Mouse (Mus musculus) limb, embryonic 15.5 days (tissue): ENCODE data around the gene Fgf8. TPM values are rescaled to one million over a fixed set of nuclear protein-coding genes. Genes with fewer than 3 reads are reported as not detected.
A peak's percentile ranks its signal among the peaks of the same experiment; 100 is the strongest.

Source experiments
- ATAC-seq: fragments of 200-750 bp; cut with Nextera tagmentation; 2 replicates; pipeline ENCODE4 v1.8.0; 2017; ENCODE audit warnings: low read depth, moderate TSS enrichment; ENCODE audit not compliant: insufficient number of reproducible peaks, low FRiP score, low TSS enrichment
- H3K27ac ChIP-seq: fragments of 300-500 bp; sonication (generic); 2 replicates; pipeline ENCODE4 v1.5.1; 2015; ENCODE audit warnings: moderate library complexity, mild to moderate bottlenecking, inconsistent platforms
- H3K27me3 ChIP-seq: fragments of 300-500 bp; sonication (generic); 2 replicates; pipeline ENCODE4 v1.6.1; 2015; ENCODE audit warnings: inconsistent platforms
- H3K36me3 ChIP-seq: fragments of 300-500 bp; sonication (generic); 2 replicates; pipeline ENCODE4 v1.6.1; 2015; ENCODE audit warnings: inconsistent platforms
- H3K4me1 ChIP-seq: fragments of 300-500 bp; sonication (generic); 2 replicates; pipeline ENCODE4 v1.6.1; 2015; ENCODE audit warnings: inconsistent platforms
- H3K4me2 ChIP-seq: fragments of 300-500 bp; sonication (generic); 2 replicates; pipeline ENCODE4 v1.6.1; 2015; ENCODE audit warnings: mild to moderate bottlenecking, inconsistent platforms
- H3K4me3 ChIP-seq: fragments of 300-500 bp; sonication (generic); 2 replicates; pipeline ENCODE4 v1.5.1; 2015; ENCODE audit warnings: mild to moderate bottlenecking, inconsistent platforms
- H3K9ac ChIP-seq: fragments of 300-500 bp; sonication (generic); 2 replicates; pipeline ENCODE4 v1.6.1; 2015; ENCODE audit warnings: inconsistent platforms
- H3K9me3 ChIP-seq: fragments of 300-500 bp; sonication (generic); 2 replicates; pipeline ENCODE4 v1.6.1; 2016; ENCODE audit warnings: inconsistent platforms
- WGBS: fragments of 180-500 bp; shearing (Covaris S2); methylation state at CpG from one replicate; pipeline ENCODE4 v1.1.7; 2015; 5-methylcytosine and 5-hydroxymethylcytosine counted together
- polyA plus RNA-seq: library from polyadenylated mRNA; unstranded; fragments of >200 nt; fragmentation: Nextera tagmentation; extraction: Ambion mirVana; gene quantifications from 2 replicates; pipeline ENCODE4 v1.2.1, GENCODE M21; 2015

Gene Fgf8
- polyA plus RNA-seq, 1 experiment from 2014 or later, result 0.51 TPM

GRCm38 (mm10) chr19:45737208-45737845 lies 5.4 kb downstream of the Fgf8 start:
- peaks cover 42% of the 10 kb centered on the region for H3K4me1 ChIP-seq
- WGBS, result 16% methylated on average over 23 of the region's 23 CpGs
- H3K9ac ChIP-seq, result 0 out of 2 replicates have a peak overlapping the region, but pooled peaks have one; percentile 33
- ATAC-seq, result no peak
- peaks cover 96% of the 10 kb centered on the region for H3K27me3 ChIP-seq
- no peak overlapping the region for H3K27ac ChIP-seq
- H3K9me3 ChIP-seq, result no peaks in the 10 kb centered on the region
- H3K36me3 ChIP-seq, result no peaks in the 10 kb centered on the region
- H3K4me2 ChIP-seq, result peak overlapping the region; percentile 64
- H3K4me3 ChIP-seq, result peak overlapping the region; percentile 32

- H3K4me3 ChIP-seq, result peak overlapping the region; percentile 32
- H3K4me1 ChIP-seq, result peaks cover 37% of the 10 kb centered on the region
- WGBS, result under 1% methylated on average over 28 of the region's 28 CpGs
- no peaks in the 10 kb centered on the region for H3K9me3 ChIP-seq
- H3K36me3 ChIP-seq, result no peaks in the 10 kb centered on the region
- no peak; the same call in 1 of the 2 replicates for ATAC-seq
- 0 out of 2 replicates have a peak overlapping the region, but pooled peaks have one; percentile 33 for H3K9ac ChIP-seq
- no peak overlapping the region for H3K27ac ChIP-seq
- peaks cover 95% of the 10 kb centered on the region for H3K27me3 ChIP-seq
- H3K4me2 ChIP-seq, result peak overlapping the region; percentile 64
These were observed 5.9 kb downstream of the Fgf8 start for GRCm38 (mm10) chr19:45736855-45737207.

- WGBS, result 48% methylated on average over 1 of the region's 1 CpGs
- no peak overlapping the region for H3K9ac ChIP-seq
- no peak overlapping the region for H3K4me2 ChIP-seq
- peaks cover 93% of the 10 kb centered on the region for H3K27me3 ChIP-seq
- H3K9me3 ChIP-seq, result no peaks in the 10 kb centered on the region
- ATAC-seq, result no peak
- H3K4me3 ChIP-seq, result no peak overlapping the region
- no peak overlapping the region for H3K27ac ChIP-seq
- H3K36me3 ChIP-seq, result no peaks in the 10 kb centered on the region
- H3K4me1 ChIP-seq, result peaks cover 31% of the 10 kb centered on the region
These were observed 6.5 kb downstream of the Fgf8 start for GRCm38 (mm10) chr19:45736241-45736640.

GRCm38 (mm10) chr19:45734762-45735161 lies 8.0 kb downstream of the Fgf8 start:
- Histone ChIP-seq H3K4me2 (no peak overlapping the region), H3K27me3 (peaks cover 91% of the 10 kb centered on the region), H3K4me3 (no peak overlapping the region), H3K36me3 (no peaks in the 10 kb centered on the region), H3K27ac (no peak overlapping the region), H3K9ac (no peak overlapping the region), H3K4me1 (peaks cover 22% of the 10 kb centered on the region), H3K9me3 (no peaks in the 10 kb centered on the region)
- 25% methylated on average over 7 of the region's 7 CpGs for WGBS
- no peak for ATAC-seq

GRCm38 (mm10) chr19:45734191-45734590 lies 8.5 kb downstream of the Fgf8 start:
- peaks cover 86% of the 10 kb centered on the region for H3K27me3 ChIP-seq
- no peak overlapping the region for H3K4me3 ChIP-seq
- no peak overlapping the region for H3K4me2 ChIP-seq
- H3K36me3 ChIP-seq, result no peaks in the 10 kb centered on the region
- no peak overlapping the region for H3K9ac ChIP-seq
- ATAC-seq, result no peak
- no peak overlapping the region for H3K27ac ChIP-seq
- H3K4me1 ChIP-seq, result peaks cover 22% of the 10 kb centered on the region
- WGBS, result 64% methylated on average over 5 of the region's 5 CpGs
- no peaks in the 10 kb centered on the region for H3K9me3 ChIP-seq

- Histone ChIP-seq H3K4me1 (peaks cover 22% of the 10 kb centered on the region), H3K4me3 (no peak overlapping the region), H3K9ac (no peak overlapping the region), H3K27me3 (peaks cover 79% of the 10 kb centered on the region), H3K4me2 (no peak overlapping the region), H3K9me3 (no peaks in the 10 kb centered on the region), H3K27ac (no peak overlapping the region), H3K36me3 (no peaks in the 10 kb centered on the region)
- 28% methylated on average over 10 of the region's 10 CpGs for WGBS
- no peak for ATAC-seq
These were observed 9.2 kb downstream of the Fgf8 start for GRCm38 (mm10) chr19:45733564-45733963.

- ATAC-seq, result no peak
- no peaks in the 10 kb centered on the region for H3K9me3 ChIP-seq
- H3K27me3 ChIP-seq, result peaks cover 60% of the 10 kb centered on the region
- no peak overlapping the region for H3K4me3 ChIP-seq
- no peak overlapping the region for H3K27ac ChIP-seq
- no peak overlapping the region for H3K9ac ChIP-seq
- WGBS, result 85% methylated on average over 7 of the region's 7 CpGs
- no peaks in the 10 kb centered on the region for H3K36me3 ChIP-seq
- no peak overlapping the region for H3K4me2 ChIP-seq
- peaks cover 10% of the 10 kb centered on the region for H3K4me1 ChIP-seq
These were observed 11.1 kb downstream of the Fgf8 start for GRCm38 (mm10) chr19:45731658-45732057.

GRCm38 (mm10) chr19:45730042-45730441 lies 12.7 kb downstream of the Fgf8 start:
- ATAC-seq, result no peak
- 80% methylated on average over 8 of the region's 8 CpGs for WGBS
- Histone ChIP-seq H3K4me3 (no peak overlapping the region), H3K9ac (no peak overlapping the region), H3K27ac (no peak overlapping the region), H3K9me3 (no peaks in the 10 kb centered on the region), H3K4me2 (no peak overlapping the region), H3K36me3 (no peaks in the 10 kb centered on the region), H3K27me3 (peaks cover 44% of the 10 kb centered on the region), H3K4me1 (peaks cover 16% of the 10 kb centered on the region)

GRCm38 (mm10) chr19:45727231-45727630 lies 15.5 kb downstream of the Fgf8 start:
- Histone ChIP-seq H3K9me3 (no peaks in the 10 kb centered on the region), H3K27me3 (peaks cover 18% of the 10 kb centered on the region), H3K4me2 (no peak overlapping the region), H3K36me3 (no peaks in the 10 kb centered on the region), H3K4me3 (no peak overlapping the region), H3K9ac (no peak overlapping the region), H3K4me1 (peaks cover 9% of the 10 kb centered on the region), H3K27ac (no peak overlapping the region)
- no peak for ATAC-seq
- WGBS, result 63% methylated on average over 10 of the region's 10 CpGs

- peaks cover 9% of the 10 kb centered on the region for H3K4me1 ChIP-seq
- H3K27ac ChIP-seq, result no peak overlapping the region
- H3K4me2 ChIP-seq, result peak overlapping the region; percentile 17; the same call in 1 of the 2 replicates
- no peak overlapping the region for H3K9ac ChIP-seq
- H3K4me3 ChIP-seq, result no peak overlapping the region
- no peaks in the 10 kb centered on the region for H3K9me3 ChIP-seq
- 9% methylated on average over 14 of the region's 14 CpGs for WGBS
- no peaks in the 10 kb centered on the region for H3K36me3 ChIP-seq
- peaks cover 6% of the 10 kb centered on the region for H3K27me3 ChIP-seq
- ATAC-seq, result 0 out of 2 replicates have a peak, but pooled peaks have one; percentile 35
These were observed 16.9 kb downstream of the Fgf8 start for GRCm38 (mm10) chr19:45725677-45726277.

- H3K4me1 ChIP-seq, result peaks cover 14% of the 10 kb centered on the region
- no peaks in the 10 kb centered on the region for H3K36me3 ChIP-seq
- H3K4me2 ChIP-seq, result no peak overlapping the region
- H3K27me3 ChIP-seq, result no peaks in the 10 kb centered on the region
- no peaks in the 10 kb centered on the region for H3K9me3 ChIP-seq
- ATAC-seq, result no peak
- no peak overlapping the region for H3K9ac ChIP-seq
- no peak overlapping the region for H3K4me3 ChIP-seq
- no peak overlapping the region for H3K27ac ChIP-seq
- WGBS, result 53% methylated on average over 5 of the region's 5 CpGs
These were observed 20.5 kb downstream of the Fgf8 start for GRCm38 (mm10) chr19:45722188-45722587.

- no peak overlapping the region for H3K27ac ChIP-seq
- H3K9ac ChIP-seq, result no peak overlapping the region
- ATAC-seq, result no peak
- no peaks in the 10 kb centered on the region for H3K9me3 ChIP-seq
- H3K4me1 ChIP-seq, result 0 out of 2 replicates have a peak, but pooled peaks cover 5% of the 10 kb centered on the region
- H3K4me2 ChIP-seq, result no peak overlapping the region
- 53% methylated on average over 3 of the region's 3 CpGs for WGBS
- H3K4me3 ChIP-seq, result no peak overlapping the region
- no peaks in the 10 kb centered on the region for H3K36me3 ChIP-seq
- H3K27me3 ChIP-seq, result no peaks in the 10 kb centered on the region
These were observed 24.4 kb downstream of the Fgf8 start for GRCm38 (mm10) chr19:45718286-45718685.
